Mouse (Mus musculus): ENCODE results near the gene Dnase1l3. TPM values are rescaled to one million over a fixed set of nuclear protein-coding genes. Genes with fewer than 3 reads are reported as not detected.

The Dnase1l3 gene
- polyA plus RNA-seq, 1 experiment: 0.30 TPM

- no peak for TF ChIP-seq POLR2A (IDR thresholded peaks at IDR 0.05; ENCODE audit: insufficient read depth, low read length)
- no peak for TF ChIP-seq EP300 (IDR thresholded peaks at IDR 0.05; ENCODE audit: insufficient read depth, low read depth, low read length)
- no peak for TF ChIP-seq CTCF (IDR thresholded peaks at IDR 0.05; ENCODE audit: low read depth, low read length)
- Histone ChIP-seq H3K9ac (ENCODE audit: low read depth, poor library complexity, severe bottlenecking) (no peak overlapping the region), H3K27me3 (ENCODE audit: control insufficient read depth, insufficient read depth, low read length, poor library complexity, severe bottlenecking) (no peaks in the 10 kb centered on the region), H3K36me3 (ENCODE audit: control insufficient read depth, insufficient read depth, low read length, poor library complexity, severe bottlenecking) (no peaks in the 10 kb centered on the region), H3K27ac (ENCODE audit: insufficient read depth, low read length) (no peak overlapping the region), H3K4me3 (ENCODE audit: low read depth, low read length) (no peak overlapping the region), H3K4me1 (ENCODE audit: control insufficient read depth, insufficient read depth, low read length) (no peaks in the 10 kb centered on the region), H3K9me3 (replicated peaks; ENCODE audit: control insufficient read depth, insufficient read depth, low read length, poor library complexity, severe bottlenecking) (no peaks in the 10 kb centered on the region)
Observed at GRCm38 (mm10) chr14:7981226-7981625, 13.1 kb downstream of the Dnase1l3 start.

- no peak for TF ChIP-seq POLR2A (IDR thresholded peaks at IDR 0.05; ENCODE audit: insufficient read depth, low read length)
- TF ChIP-seq CTCF (IDR thresholded peaks at IDR 0.05; ENCODE audit: low read depth, low read length): no peak
- TF ChIP-seq EP300 (IDR thresholded peaks at IDR 0.05; ENCODE audit: insufficient read depth, low read depth, low read length): no peak
- Histone ChIP-seq H3K27me3 (ENCODE audit: control insufficient read depth, insufficient read depth, low read length, poor library complexity, severe bottlenecking) (no peaks in the 10 kb centered on the region), H3K4me1 (ENCODE audit: control insufficient read depth, insufficient read depth, low read length) (no peaks in the 10 kb centered on the region), H3K4me3 (ENCODE audit: low read depth, low read length) (no peak overlapping the region), H3K36me3 (ENCODE audit: control insufficient read depth, insufficient read depth, low read length, poor library complexity, severe bottlenecking) (no peaks in the 10 kb centered on the region), H3K9ac (ENCODE audit: low read depth, poor library complexity, severe bottlenecking) (no peak overlapping the region), H3K27ac (ENCODE audit: insufficient read depth, low read length) (no peak overlapping the region), H3K9me3 (replicated peaks; ENCODE audit: control insufficient read depth, insufficient read depth, low read length, poor library complexity, severe bottlenecking) (no peaks in the 10 kb centered on the region)
Observed at GRCm38 (mm10) chr14:7978183-7978582, 16.2 kb downstream of the Dnase1l3 start.

GRCm38 (mm10) chr14:7977471-7977870 is 16.9 kb downstream of the Dnase1l3 start:
- H3K4me1 ChIP-seq (ENCODE audit: control insufficient read depth, insufficient read depth, low read length): no peaks in the 10 kb centered on the region
- no peak for TF ChIP-seq POLR2A (IDR thresholded peaks at IDR 0.05; ENCODE audit: insufficient read depth, low read length)
- TF ChIP-seq CTCF (IDR thresholded peaks at IDR 0.05; ENCODE audit: low read depth, low read length): no peak
- no peak for TF ChIP-seq EP300 (IDR thresholded peaks at IDR 0.05; ENCODE audit: insufficient read depth, low read depth, low read length)
- H3K27ac ChIP-seq (ENCODE audit: insufficient read depth, low read length): no peak overlapping the region
- no peaks in the 10 kb centered on the region for H3K9me3 ChIP-seq (replicated peaks; ENCODE audit: control insufficient read depth, insufficient read depth, low read length, poor library complexity, severe bottlenecking)
- no peaks in the 10 kb centered on the region for H3K27me3 ChIP-seq (ENCODE audit: control insufficient read depth, insufficient read depth, low read length, poor library complexity, severe bottlenecking)
- no peaks in the 10 kb centered on the region for H3K36me3 ChIP-seq (ENCODE audit: control insufficient read depth, insufficient read depth, low read length, poor library complexity, severe bottlenecking)
- H3K9ac ChIP-seq (ENCODE audit: low read depth, poor library complexity, severe bottlenecking): no peak overlapping the region
- H3K4me3 ChIP-seq (ENCODE audit: low read depth, low read length): no peak overlapping the region

- H3K27me3 ChIP-seq (ENCODE audit: control insufficient read depth, insufficient read depth, low read length, poor library complexity, severe bottlenecking): no peaks in the 10 kb centered on the region
- H3K36me3 ChIP-seq (ENCODE audit: control insufficient read depth, insufficient read depth, low read length, poor library complexity, severe bottlenecking): no peaks in the 10 kb centered on the region
- H3K9me3 ChIP-seq (replicated peaks; ENCODE audit: control insufficient read depth, insufficient read depth, low read length, poor library complexity, severe bottlenecking): no peaks in the 10 kb centered on the region
- TF ChIP-seq EP300 (IDR thresholded peaks at IDR 0.05; ENCODE audit: insufficient read depth, low read depth, low read length) (no peak), CTCF (IDR thresholded peaks at IDR 0.05; ENCODE audit: low read depth, low read length) (no peak), POLR2A (IDR thresholded peaks at IDR 0.05; ENCODE audit: insufficient read depth, low read length) (no peak)
- no peak overlapping the region for H3K9ac ChIP-seq (ENCODE audit: low read depth, poor library complexity, severe bottlenecking)
- H3K27ac ChIP-seq (ENCODE audit: insufficient read depth, low read length): no peak overlapping the region
- H3K4me3 ChIP-seq (ENCODE audit: low read depth, low read length): no peak overlapping the region
- no peaks in the 10 kb centered on the region for H3K4me1 ChIP-seq (ENCODE audit: control insufficient read depth, insufficient read depth, low read length)
Observed at GRCm38 (mm10) chr14:7975177-7975576, 19.2 kb downstream of the Dnase1l3 start.

GRCm38 (mm10) chr14:7974643-7975042 is 19.7 kb downstream of the Dnase1l3 start:
- Histone ChIP-seq H3K27me3 (ENCODE audit: control insufficient read depth, insufficient read depth, low read length, poor library complexity, severe bottlenecking) (no peaks in the 10 kb centered on the region), H3K9ac (ENCODE audit: low read depth, poor library complexity, severe bottlenecking) (no peak overlapping the region), H3K9me3 (replicated peaks; ENCODE audit: control insufficient read depth, insufficient read depth, low read length, poor library complexity, severe bottlenecking) (no peaks in the 10 kb centered on the region), H3K36me3 (ENCODE audit: control insufficient read depth, insufficient read depth, low read length, poor library complexity, severe bottlenecking) (no peaks in the 10 kb centered on the region), H3K4me3 (ENCODE audit: low read depth, low read length) (no peak overlapping the region), H3K27ac (ENCODE audit: insufficient read depth, low read length) (no peak overlapping the region), H3K4me1 (ENCODE audit: control insufficient read depth, insufficient read depth, low read length) (no peaks in the 10 kb centered on the region)
- TF ChIP-seq CTCF (IDR thresholded peaks at IDR 0.05; ENCODE audit: low read depth, low read length) (no peak), EP300 (IDR thresholded peaks at IDR 0.05; ENCODE audit: insufficient read depth, low read depth, low read length) (no peak), POLR2A (IDR thresholded peaks at IDR 0.05; ENCODE audit: insufficient read depth, low read length) (no peak)

GRCm38 (mm10) chr14:7971889-7972493 is 22.4 kb downstream of the Dnase1l3 start:
- Histone ChIP-seq H3K27ac (ENCODE audit: insufficient read depth, low read length) (no peak overlapping the region), H3K27me3 (ENCODE audit: control insufficient read depth, insufficient read depth, low read length, poor library complexity, severe bottlenecking) (no peaks in the 10 kb centered on the region), H3K4me1 (ENCODE audit: control insufficient read depth, insufficient read depth, low read length) (no peaks in the 10 kb centered on the region), H3K4me3 (ENCODE audit: low read depth, low read length) (peak overlapping the region; percentile 15; the same call in 1 of the 2 replicates), H3K36me3 (ENCODE audit: control insufficient read depth, insufficient read depth, low read length, poor library complexity, severe bottlenecking) (no peaks in the 10 kb centered on the region), H3K9me3 (replicated peaks; ENCODE audit: control insufficient read depth, insufficient read depth, low read length, poor library complexity, severe bottlenecking) (no peaks in the 10 kb centered on the region), H3K9ac (ENCODE audit: low read depth, poor library complexity, severe bottlenecking) (no peak overlapping the region)
- no peak for TF ChIP-seq EP300 (IDR thresholded peaks at IDR 0.05; ENCODE audit: insufficient read depth, low read depth, low read length)
- TF ChIP-seq CTCF (IDR thresholded peaks at IDR 0.05; ENCODE audit: low read depth, low read length): no peak
- TF ChIP-seq POLR2A (IDR thresholded peaks at IDR 0.05; ENCODE audit: insufficient read depth, low read length): no peak
